Mouse (Mus musculus) ES-E14 (cell line): ENCODE results near the gene Ak8. TPM values are rescaled to one million over a fixed set of nuclear protein-coding genes. Genes with fewer than 3 reads are reported as not detected.

Experiments
- DNase-seq: peaks from one replicate; pipeline ENCODE4 v3.0.0-alpha.2; 2013; ENCODE audit warnings: low read depth, low spot score
- H3K27ac ChIP-seq: 2 replicates; pipeline ENCODE4 v1.5.1; 2012; ENCODE audit warnings: low read depth, mild to moderate bottlenecking, low read length, moderate library complexity, mixed read lengths; ENCODE audit not compliant: poor library complexity, insufficient read depth, severe bottlenecking
- H3K36me3 ChIP-seq: 2 replicates; pipeline ENCODE4 v1.6.1; 2012; ENCODE audit warnings: mild to moderate bottlenecking, low read length, moderate library complexity, mixed read lengths; ENCODE audit not compliant: control insufficient read depth, poor library complexity, insufficient read depth, severe bottlenecking
- H3K4me1 ChIP-seq, 2 experiments: fragments of 150-350 bp in 1 of 2; sonication (generic) in 1 of 2; 2 replicates each; pipeline ENCODE4 v1.6.1; 2012; ENCODE audit warnings: low read length in 2 of 2, mild to moderate bottlenecking in 1 of 2, mixed read lengths in 1 of 2; ENCODE audit not compliant: control insufficient read depth in 2 of 2, insufficient read depth in 2 of 2, poor library complexity in 1 of 2
- H3K4me3 ChIP-seq, 2 experiments: fragments of 150-350 bp in 1 of 2; sonication (generic) in 1 of 2; 2 replicates each; pipeline ENCODE4 v1.5.1; 2012; ENCODE audit warnings: low read length in 2 of 2, low read depth in 1 of 2, mild to moderate bottlenecking in 1 of 2, mixed read lengths in 1 of 2; ENCODE audit not compliant: insufficient read depth in 1 of 2, poor library complexity in 1 of 2, severe bottlenecking in 1 of 2
- H3K9ac ChIP-seq: 2 replicates; pipeline ENCODE4 v1.6.1; 2012; ENCODE audit warnings: low read depth, mild to moderate bottlenecking, low read length, mixed read lengths; ENCODE audit not compliant: poor library complexity, insufficient read depth, severe bottlenecking
- H3K9me3 ChIP-seq: fragments of 150-350 bp; sonication (generic); 2 replicates; pipeline ENCODE4 v1.6.1; 2012; ENCODE audit warnings: low read depth, mild to moderate bottlenecking, low read length; ENCODE audit not compliant: control insufficient read depth, insufficient read depth
- CHD2 ChIP-seq: IDR thresholded peaks from 2 replicates; pipeline ENCODE4 v1.6.1; 2014; ENCODE audit warnings: mild to moderate bottlenecking, low read depth, low read length, inconsistent platforms
- HCFC1 ChIP-seq: IDR thresholded peaks from 2 replicates; pipeline ENCODE4 v1.6.1; 2012; ENCODE audit warnings: low read length, inconsistent platforms, borderline replicate concordance; ENCODE audit not compliant: insufficient read depth
- MAFK ChIP-seq: IDR thresholded peaks from 2 replicates; pipeline ENCODE4 v1.6.1; 2014; ENCODE audit warnings: mild to moderate bottlenecking, low read depth, low read length, inconsistent platforms; ENCODE audit not compliant: insufficient read depth
- ZC3H11A ChIP-seq: IDR thresholded peaks from 2 replicates; pipeline ENCODE4 v1.6.1; 2012; ENCODE audit warnings: low read depth, mild to moderate bottlenecking, inconsistent platforms, low read length, borderline replicate concordance
- ZNF384 ChIP-seq: IDR thresholded peaks from 2 replicates; pipeline ENCODE4 v1.6.1; 2012; ENCODE audit warnings: low read depth, low read length, inconsistent platforms
- in situ Hi-C, 2 experiments: fragments of 600-800 bp; cut with MboI; formaldehyde crosslinking; loops; one replicate each; pipeline ENCODE4 v1.15.1; 2025; ENCODE audit warnings: low sequenced_read_pairs in 2 of 2, inconsistent platforms in 1 of 2; ENCODE audit not compliant: unreplicated experiment in 2 of 2
- total RNA-seq: library from RNA; depleted of rRNA; stranded (reverse); fragments of 300-350 nt; gene quantifications from 2 replicates; pipeline ENCODE4 v1.2.3, GENCODE M21; 2012; rRNA removed

Ak8 gene
- total RNA-seq, 1 experiment = 0.49 TPM

GRCm38 (mm10) chr2:28852594-28852993, 152.6 kb downstream of the Ak8 start:
- Histone ChIP-seq H3K4me1 (no peaks in the 10 kb centered on the region), H3K9ac (no peak overlapping the region), H3K9me3 (no peaks in the 10 kb centered on the region), H3K36me3 (peaks cover 13% of the 10 kb centered on the region), H3K4me3 (no peak overlapping the region), H3K27ac (no peak overlapping the region)
- in situ Hi-C loops = no loop called here
- TF ChIP-seq CHD2 = no peak
- no peak for TF ChIP-seq ZNF384
- no peak for TF ChIP-seq MAFK
- no peak for TF ChIP-seq HCFC1
- no peak for TF ChIP-seq ZC3H11A
- no peak for DNase-seq

GRCm38 (mm10) chr2:28855773-28856172, 155.8 kb downstream of the Ak8 start:
- Histone ChIP-seq H3K9ac (no peak overlapping the region), H3K36me3 (peaks cover 24% of the 10 kb centered on the region), H3K4me3 (no peak overlapping the region), H3K4me1 (no peaks in the 10 kb centered on the region), H3K9me3 (no peaks in the 10 kb centered on the region), H3K27ac (no peak overlapping the region)
- no peak for DNase-seq
- TF ChIP-seq MAFK = no peak
- no peak for TF ChIP-seq HCFC1
- TF ChIP-seq ZNF384 = no peak
- no peak for TF ChIP-seq CHD2
- no peak for TF ChIP-seq ZC3H11A
- in situ Hi-C loops = no loop called here

- H3K36me3 ChIP-seq = peaks cover 40% of the 10 kb centered on the region
- no peak overlapping the region for H3K4me3 ChIP-seq
- in situ Hi-C loops = no loop called here
- H3K9ac ChIP-seq = no peak overlapping the region
- no peak for DNase-seq
- no peak overlapping the region for H3K27ac ChIP-seq
- TF ChIP-seq ZNF384 = no peak
- no peak for TF ChIP-seq MAFK
- TF ChIP-seq ZC3H11A = no peak
- no peak for TF ChIP-seq HCFC1
- no peak for TF ChIP-seq CHD2
- no peaks in the 10 kb centered on the region for H3K4me1 ChIP-seq
- no peaks in the 10 kb centered on the region for H3K9me3 ChIP-seq
Observed at GRCm38 (mm10) chr2:28859303-28859702, 159.3 kb downstream of the Ak8 start.

GRCm38 (mm10) chr2:28860678-28861423, 160.9 kb downstream of the Ak8 start:
- Histone ChIP-seq H3K27ac (no peak overlapping the region), H3K36me3 (peaks cover 46% of the 10 kb centered on the region), H3K4me3 (no peak overlapping the region), H3K4me1 (no peaks in the 10 kb centered on the region), H3K9me3 (no peaks in the 10 kb centered on the region), H3K9ac (no peak overlapping the region)
- DNase-seq = no peak
- in situ Hi-C loops = no loop called here
- TF ChIP-seq MAFK (no peak), ZNF384 (no peak), HCFC1 (no peak), ZC3H11A (no peak), CHD2 (no peak)

Other genes with a start within 250 kb of the Ak8 start
- gene 1700007K13Rik, start 233.8 kb upstream of the Ak8 start, total RNA-seq = 12.9 and 14.2 TPM in 2 replicates
- gene Mrps2, start 232.1 kb upstream of the Ak8 start, total RNA-seq = 24.9 and 29.9 TPM in 2 replicates
- gene Gbgt1, start 203.3 kb upstream of the Ak8 start, total RNA-seq = 1.4 and 3.1 TPM in 2 replicates
- 0.80 and 5.1 TPM in 2 replicates for gene Gm10134, start 194.1 kb upstream of the Ak8 start, total RNA-seq
- gene Ralgds, start 187.0 kb upstream of the Ak8 start, total RNA-seq = 18.2 and 24.8 TPM in 2 replicates
- gene Cel, start 136.8 kb upstream of the Ak8 start, total RNA-seq = not detected in 2 replicates
- gene Gtf3c5, start 116.4 kb upstream of the Ak8 start, total RNA-seq = 20.0 and 22.6 TPM in 2 replicates
- not detected in 2 replicates for gene Gfi1b, start 78.2 kb upstream of the Ak8 start, total RNA-seq
- 14.9 and 18.3 TPM in 2 replicates for gene Tsc1, start 58.9 kb upstream of the Ak8 start, total RNA-seq
- not detected in 2 replicates for gene Spaca9, start 437 bp upstream of the Ak8 start, total RNA-seq
- 35.4 and 38.1 TPM in 2 replicates for gene Gtf3c4, start 140.2 kb downstream of the Ak8 start, total RNA-seq
- 20.9 and 23.8 TPM in 2 replicates for gene Ddx31, start 140.2 kb downstream of the Ak8 start, total RNA-seq
- 0.18 and 0.26 TPM in 2 replicates for gene Barhl1, start 216.5 kb downstream of the Ak8 start, total RNA-seq